Mouse (Mus musculus) megakaryocyte, embryonic 14.5 days (primary cell): ENCODE measurements around the gene Dcaf11. TPM values are rescaled to one million over a fixed set of nuclear protein-coding genes. Genes with fewer than 3 reads are reported as not detected.

ENCODE experiments used
- H3K27me3 ChIP-seq: replicated peaks from 2 replicates; pipeline ENCODE3; 2012; ENCODE audit warnings: inconsistent platforms
- H3K36me3 ChIP-seq: replicated peaks from 2 replicates; pipeline ENCODE3; 2012; ENCODE audit warnings: low read length, inconsistent platforms, mixed read lengths
- H3K4me1 ChIP-seq: 2 replicates; pipeline ENCODE4 v1.6.1; 2012; ENCODE audit warnings: inconsistent platforms
- H3K4me3 ChIP-seq: replicated peaks from 2 replicates; pipeline ENCODE3; 2012; ENCODE audit warnings: moderate library complexity, mild to moderate bottlenecking, inconsistent platforms
- H3K9me3 ChIP-seq: 2 replicates; pipeline ENCODE4 v1.6.1; 2012; ENCODE audit warnings: inconsistent platforms
- FLI1 ChIP-seq: IDR thresholded peaks from 2 replicates; pipeline ENCODE4 v1.6.1; 2012; ENCODE audit warnings: low read length, inconsistent platforms, mixed read lengths
- GATA1 ChIP-seq: IDR thresholded peaks from 3 replicates; pipeline ENCODE4 v1.6.1; 2012; ENCODE audit warnings: mixed read lengths, low read length, inconsistent platforms, borderline replicate concordance
- polyA plus RNA-seq: library from polyadenylated mRNA; stranded (reverse); fragments of >175 nt; gene quantifications from 2 replicates; pipeline ENCODE4 v1.2.3, GENCODE M21; 2012; ENCODE audit warnings: low replicate concordance; ENCODE audit not compliant: insufficient read depth

Dcaf11 gene
- polyA plus RNA-seq, 1 experiment, result 17.6 TPM

DNA sequence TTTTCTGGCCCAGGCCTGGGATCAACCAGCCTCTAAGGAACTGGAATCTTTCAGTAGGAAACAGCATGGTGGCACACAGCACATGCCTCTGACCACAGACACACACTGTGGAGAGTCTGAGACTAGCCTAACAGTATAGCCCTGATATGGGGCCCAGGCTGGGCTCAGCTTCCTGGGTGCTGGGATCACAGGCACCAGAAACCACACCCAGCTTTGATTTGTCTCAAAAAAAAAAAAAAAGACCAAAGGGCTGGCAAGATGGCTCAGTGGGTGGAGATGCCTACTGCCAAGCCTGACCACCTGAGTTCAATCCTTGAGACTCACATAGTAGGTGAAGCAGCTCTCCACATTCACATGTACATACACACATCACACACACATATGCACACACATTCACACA, 5.2 kb upstream of the Dcaf11 start:
- peaks cover 40% of the 10 kb centered on the region for H3K4me1 ChIP-seq
- H3K4me3 ChIP-seq, result no peak overlapping the region
- no peaks in the 10 kb centered on the region for H3K9me3 ChIP-seq
- TF ChIP-seq GATA1 (no peak), FLI1 (no peak)
- H3K36me3 ChIP-seq, result peaks cover 11% of the 10 kb centered on the region
- H3K27me3 ChIP-seq, result no peaks in the 10 kb centered on the region

DNA sequence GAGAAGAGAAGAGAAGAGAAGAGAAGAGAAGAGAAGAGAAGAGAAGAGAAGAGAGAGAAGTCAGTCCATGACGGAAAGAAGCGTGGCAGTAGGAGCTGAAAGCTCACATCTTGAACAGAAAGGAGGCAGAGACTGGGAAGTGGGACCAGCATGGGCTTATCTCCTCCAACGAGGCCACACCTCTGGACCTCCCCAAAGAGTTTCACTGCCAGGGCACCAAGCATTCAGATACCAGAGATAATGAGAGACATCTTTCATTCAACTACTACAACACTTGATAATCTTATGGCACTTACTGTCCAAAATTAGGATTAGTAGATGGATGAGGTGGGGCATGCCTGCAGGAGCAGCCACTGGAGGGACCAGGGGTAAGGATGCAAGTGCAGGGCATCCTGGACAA, 4.0 kb upstream of the Dcaf11 start:
- Histone ChIP-seq H3K4me3 (no peak overlapping the region), H3K4me1 (peaks cover 40% of the 10 kb centered on the region), H3K27me3 (no peaks in the 10 kb centered on the region), H3K36me3 (peaks cover under 1% of the 10 kb centered on the region), H3K9me3 (no peaks in the 10 kb centered on the region)
- TF ChIP-seq GATA1, result no peak
- TF ChIP-seq FLI1, result no peak

DNA sequence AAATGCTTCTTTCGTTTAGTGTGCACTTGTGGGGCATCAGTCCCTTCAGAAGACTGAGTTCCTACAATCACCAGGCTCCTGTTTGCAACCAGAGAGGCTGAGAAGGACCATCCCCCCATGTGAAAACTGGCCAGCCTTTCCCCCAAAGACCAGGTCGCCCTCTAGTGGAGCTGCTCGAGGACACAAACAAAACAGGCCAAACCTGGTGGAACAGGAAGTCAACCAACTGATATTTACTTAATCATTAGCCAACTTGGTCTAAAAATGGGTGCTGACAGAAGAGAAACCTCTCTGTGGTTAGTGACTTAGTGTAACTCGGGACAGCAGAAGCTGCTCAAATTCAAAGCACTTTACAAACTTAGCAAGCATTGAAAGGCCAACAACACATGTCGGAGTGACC, 2.8 kb upstream of the Dcaf11 start:
- Histone ChIP-seq H3K4me3 (peak overlapping the region; percentile 77), H3K27me3 (no peaks in the 10 kb centered on the region), H3K4me1 (peaks cover 52% of the 10 kb centered on the region), H3K9me3 (no peaks in the 10 kb centered on the region), H3K36me3 (peaks cover 9% of the 10 kb centered on the region)
- TF ChIP-seq GATA1, result no peak
- TF ChIP-seq FLI1, result no peak

DNA sequence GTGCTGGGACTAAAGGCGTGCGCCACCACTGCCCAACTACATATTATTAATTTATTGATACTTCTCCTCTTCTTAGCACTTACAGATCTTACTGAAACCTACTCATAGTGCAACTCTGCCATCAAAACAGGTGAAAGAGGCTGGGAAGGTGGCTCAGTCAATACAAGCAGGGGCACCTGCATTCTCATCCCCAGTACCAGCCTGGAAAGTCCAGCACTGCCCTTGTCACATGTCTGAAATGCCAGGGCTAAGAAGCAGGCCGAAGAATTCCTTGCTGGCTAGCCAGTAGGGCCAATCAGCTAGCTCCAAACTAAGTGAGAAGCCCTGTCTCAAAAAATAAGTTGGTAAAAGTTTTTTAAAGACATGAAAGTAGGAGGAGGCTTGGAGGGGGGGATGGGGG, 2.2 kb upstream of the Dcaf11 start:
- Histone ChIP-seq H3K27me3 (no peaks in the 10 kb centered on the region), H3K9me3 (no peaks in the 10 kb centered on the region), H3K4me3 (peak overlapping the region; percentile 28), H3K4me1 (peaks cover 55% of the 10 kb centered on the region), H3K36me3 (peaks cover 13% of the 10 kb centered on the region)
- TF ChIP-seq FLI1 (no peak), GATA1 (no peak)

DNA sequence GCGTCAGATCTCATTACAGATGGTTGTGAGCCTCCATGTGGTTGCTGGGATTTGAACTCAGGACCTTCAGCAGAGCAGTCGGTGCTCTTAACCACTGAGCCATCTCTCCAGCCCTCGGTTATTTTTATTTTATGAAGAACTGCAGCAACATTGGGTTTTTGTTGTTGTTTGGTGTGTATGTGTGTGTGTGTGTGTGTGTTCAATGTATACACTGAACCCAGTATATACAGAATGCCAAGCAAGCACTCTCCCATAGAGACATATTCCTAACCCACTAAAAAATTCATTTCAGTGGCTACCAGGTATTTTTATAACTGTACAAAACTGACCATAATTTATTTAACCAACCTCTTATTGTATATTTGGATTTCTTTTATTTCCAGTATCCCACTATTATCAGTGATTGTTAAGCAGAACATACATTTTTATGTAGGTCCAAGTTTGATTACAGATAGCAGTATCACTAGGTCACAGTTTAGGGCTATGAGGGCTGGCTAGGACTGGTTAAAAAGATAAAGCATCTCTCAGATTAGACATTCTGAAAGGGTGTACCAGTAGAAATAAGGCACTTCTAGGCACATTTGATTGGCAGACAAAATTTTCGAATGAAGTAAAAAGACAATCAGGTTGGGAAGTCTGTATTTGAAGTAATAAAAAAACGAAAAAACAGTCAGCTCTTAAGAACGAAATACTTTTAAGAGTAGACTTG, 912 bp upstream of the Dcaf11 start:
- no peaks in the 10 kb centered on the region for H3K9me3 ChIP-seq
- peaks cover 50% of the 10 kb centered on the region for H3K4me1 ChIP-seq
- peaks cover 26% of the 10 kb centered on the region for H3K36me3 ChIP-seq
- H3K27me3 ChIP-seq, result no peaks in the 10 kb centered on the region
- peak overlapping the region; percentile 97 for H3K4me3 ChIP-seq
- TF ChIP-seq FLI1, result no peak
- no peak for TF ChIP-seq GATA1

DNA sequence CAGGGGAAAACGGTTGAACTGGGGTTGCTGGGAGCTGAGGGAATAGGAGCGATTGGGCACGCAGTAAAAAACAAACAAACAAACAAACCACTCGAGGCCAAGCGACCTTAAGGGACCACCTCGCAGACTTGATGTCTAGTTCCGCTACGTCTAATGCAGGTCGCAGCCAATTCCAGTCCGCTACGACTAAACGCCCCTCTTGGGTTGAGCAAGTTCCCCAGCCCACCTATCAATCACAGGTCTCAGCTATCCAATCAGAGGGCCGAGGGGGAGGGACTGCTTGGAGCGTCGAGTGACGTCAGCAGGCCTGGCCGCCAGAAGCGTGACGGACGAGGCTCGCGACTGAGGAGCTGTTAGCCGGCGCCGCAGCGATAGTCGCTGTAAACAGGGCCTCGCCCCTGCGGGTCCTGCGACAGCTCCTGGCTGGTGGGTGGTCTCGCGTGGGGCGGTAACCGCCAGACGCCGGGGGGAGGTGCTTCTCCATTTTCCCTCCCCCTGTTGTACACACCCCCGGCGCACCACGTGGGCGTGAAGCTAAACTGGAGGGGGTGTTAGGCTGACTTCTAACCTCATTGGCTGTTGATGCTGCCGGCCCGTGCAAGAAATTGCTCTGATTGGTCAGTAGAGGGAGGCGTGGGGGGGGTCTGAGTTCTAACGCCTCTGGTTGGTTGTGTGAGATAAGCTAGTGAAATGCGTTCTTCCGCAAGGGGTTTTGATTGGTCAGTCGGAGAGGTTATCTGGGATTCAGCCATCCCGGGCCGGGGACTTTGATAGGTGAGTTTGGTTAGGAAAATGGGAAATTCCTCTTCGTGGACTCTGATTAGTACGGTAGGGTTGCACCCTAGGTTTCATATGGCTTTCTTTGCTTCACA, 632 bp downstream of the Dcaf11 start, which contains the start of gene A730061H03Rik:
Gene A730061H03Rik, minus strand, starts transcription at position 205 of the 872 bp plus-strand sequence.
- Histone ChIP-seq H3K36me3 (peaks cover 42% of the 10 kb centered on the region), H3K4me1 (peaks cover 43% of the 10 kb centered on the region), H3K27me3 (no peaks in the 10 kb centered on the region), H3K4me3 (peak within 1 kb of the TSS; percentile 97), H3K9me3 (no peaks in the 10 kb centered on the region)
- no peak for TF ChIP-seq FLI1

DNA sequence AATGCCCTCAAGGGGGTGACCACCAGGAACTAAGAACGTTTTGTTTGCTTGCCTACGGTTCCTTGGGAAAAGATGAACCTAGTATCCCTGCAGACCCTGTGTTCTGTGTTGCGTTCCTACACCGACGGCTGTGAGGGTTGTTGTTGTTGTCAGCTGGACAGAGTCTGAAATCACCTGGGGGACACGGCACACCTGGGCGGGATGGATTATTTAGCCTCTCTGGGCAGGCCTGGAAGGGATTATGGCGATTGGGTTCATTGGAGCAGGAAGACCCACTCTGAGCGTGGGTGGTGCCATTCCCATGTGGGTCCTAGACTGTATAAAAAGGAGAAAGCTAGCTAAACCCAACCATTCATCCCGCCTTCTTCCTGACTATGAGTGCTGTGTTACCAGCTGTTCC, 2.1 kb downstream of the Dcaf11 start:
- H3K36me3 ChIP-seq, result peaks cover 56% of the 10 kb centered on the region
- no peaks in the 10 kb centered on the region for H3K27me3 ChIP-seq
- TF ChIP-seq GATA1 (no peak), FLI1 (no peak)
- H3K9me3 ChIP-seq, result no peaks in the 10 kb centered on the region
- H3K4me1 ChIP-seq, result peaks cover 33% of the 10 kb centered on the region
- H3K4me3 ChIP-seq, result peak overlapping the region; percentile 21

DNA sequence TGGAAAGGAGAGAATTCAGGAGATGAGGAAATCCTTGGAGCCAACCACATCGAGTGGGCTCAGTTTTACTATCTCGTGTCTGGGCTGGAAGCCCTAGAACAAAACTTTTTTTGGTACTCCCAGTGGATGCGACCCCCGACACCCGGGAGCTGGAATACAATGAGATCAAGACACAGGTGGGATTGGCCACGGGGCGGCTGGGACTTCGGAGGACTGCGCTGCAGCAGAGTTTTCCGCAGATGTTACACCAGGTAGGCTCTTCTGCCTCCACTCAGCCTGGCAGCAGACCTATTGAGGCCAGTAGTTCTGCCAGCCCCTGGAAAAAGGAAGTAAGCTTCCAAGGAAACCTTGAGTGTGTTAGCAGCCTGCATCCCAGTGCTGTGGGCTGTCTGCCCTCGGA, 3.4 kb downstream of the Dcaf11 start:
- peaks cover 70% of the 10 kb centered on the region for H3K36me3 ChIP-seq
- peaks cover 19% of the 10 kb centered on the region for H3K4me1 ChIP-seq

DNA sequence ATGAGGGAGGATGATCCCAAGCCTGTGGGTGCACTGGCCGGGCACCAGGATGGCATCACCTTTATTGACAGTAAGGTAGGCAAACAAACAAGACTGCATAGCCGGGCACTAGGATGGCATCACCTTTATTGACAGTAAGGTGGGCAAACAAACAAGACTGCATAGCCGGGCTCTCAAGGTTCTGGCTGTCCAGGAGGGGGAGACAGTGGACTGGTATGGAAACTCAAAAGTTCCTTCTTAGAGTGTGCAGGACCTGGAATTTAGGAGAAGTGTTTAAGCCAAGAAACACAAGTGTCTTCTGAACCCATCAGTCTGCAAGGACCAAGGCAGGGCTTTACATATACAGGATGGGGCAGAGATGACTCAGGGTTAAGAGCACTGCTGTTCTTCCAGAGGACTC, 5.9 kb downstream of the Dcaf11 start:
- H3K4me3 ChIP-seq, result no peak overlapping the region
- peaks cover 22% of the 10 kb centered on the region for H3K4me1 ChIP-seq
- H3K9me3 ChIP-seq, result no peaks in the 10 kb centered on the region
- peaks cover 91% of the 10 kb centered on the region for H3K36me3 ChIP-seq
- TF ChIP-seq FLI1 (no peak), GATA1 (no peak)
- H3K27me3 ChIP-seq, result no peaks in the 10 kb centered on the region

More for the DNA sequence above, 3.4 kb downstream of the Dcaf11 start:
- TF ChIP-seq FLI1 (no peak), GATA1 (no peak)
- Histone ChIP-seq H3K9me3 (no peaks in the 10 kb centered on the region), H3K4me3 (no peak overlapping the region), H3K27me3 (no peaks in the 10 kb centered on the region)

DNA sequence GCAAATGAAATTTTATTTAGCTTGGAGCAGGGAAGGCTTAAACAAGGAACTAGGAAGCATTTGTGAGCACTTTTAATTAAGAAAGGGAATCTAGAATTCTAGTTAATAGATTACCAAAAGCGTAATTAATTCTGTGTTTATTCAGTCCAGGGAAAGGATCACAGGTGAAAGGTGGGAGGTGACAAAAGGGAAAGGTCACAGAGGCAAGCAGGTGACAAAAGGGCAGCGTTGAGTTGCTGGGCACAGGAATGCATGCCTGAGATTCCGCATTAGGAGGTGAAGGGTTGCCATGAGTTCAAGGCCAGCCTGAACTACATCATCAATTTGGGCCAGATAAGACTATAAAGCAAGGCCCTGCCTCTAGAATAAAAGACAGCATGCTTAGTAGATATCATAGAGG, 7.7 kb downstream of the Dcaf11 start:
- H3K4me3 ChIP-seq, result no peak overlapping the region
- H3K9me3 ChIP-seq, result no peaks in the 10 kb centered on the region
- peaks cover 80% of the 10 kb centered on the region for H3K36me3 ChIP-seq
- TF ChIP-seq FLI1 (no peak), GATA1 (no peak)
- H3K4me1 ChIP-seq, result peaks cover 21% of the 10 kb centered on the region
- H3K27me3 ChIP-seq, result no peaks in the 10 kb centered on the region
